Mouse (Mus musculus): Measurements from ENCODE around the gene Ucn3. TPM values are rescaled to one million over a fixed set of nuclear protein-coding genes. Genes with fewer than 3 reads are reported as not detected.

Ucn3 gene
- 0.36 and 0.69 TPM in 2 replicates for polyA plus RNA-seq (2012; rRNA removed)

GRCm38 (mm10) chr13:3945249-3945648 lies at the start of gene Ucn3:
Gene Ucn3 (minus strand): TSS chr13:3945349.

DNA sequence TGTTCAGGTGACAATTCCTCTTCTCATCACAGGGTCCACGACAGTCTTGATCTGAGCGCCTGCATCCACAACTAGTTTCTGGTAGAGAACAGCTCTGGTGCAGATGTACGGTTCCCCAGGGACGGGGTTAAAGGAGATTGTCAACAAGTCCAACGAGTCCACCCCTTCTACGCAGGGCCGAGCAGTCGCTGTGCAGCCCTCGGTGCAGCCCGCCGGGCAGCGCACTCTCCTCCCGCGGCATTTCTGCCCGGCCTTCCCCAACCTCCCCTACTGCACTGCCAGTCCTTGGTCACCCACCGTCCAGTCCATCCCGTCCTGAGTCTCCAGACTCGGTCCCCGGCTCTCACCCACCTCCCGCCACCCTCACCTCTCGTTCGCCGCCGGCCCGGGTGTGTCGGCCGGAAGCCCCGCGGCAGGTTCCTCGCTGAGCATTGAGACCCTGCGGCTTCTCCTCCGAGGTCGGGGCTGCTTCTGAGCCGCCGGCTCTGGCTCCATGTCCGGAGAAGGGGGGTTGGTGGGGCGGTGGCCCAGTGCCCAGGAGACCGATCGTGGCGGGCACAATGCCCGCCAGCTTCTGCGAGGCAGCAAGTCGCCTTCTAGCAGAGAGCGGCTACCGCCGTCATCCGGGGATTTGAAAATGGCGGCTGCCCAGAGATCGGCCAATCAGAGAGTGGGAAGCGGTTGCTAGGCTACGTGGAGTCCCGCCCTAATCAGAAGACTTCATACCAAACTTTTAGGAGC lies 27.4 kb downstream of the Ucn3 start, which contains the start of the genes Net1 and Tubal3:
Gene Net1 (minus strand): TSS at position 650 of the 741 bp plus-strand sequence.
Gene Tubal3 (plus strand): TSS at position 704 of the 741 bp plus-strand sequence.

Other genes starting within 250 kb of the Ucn3 start
- gene Calml3, start 141.0 kb downstream of the Ucn3 start, polyA plus RNA-seq (2012; rRNA removed): not detected in 2 replicates
- gene Calm4, start 107.6 kb downstream of the Ucn3 start, polyA plus RNA-seq (2012; rRNA removed): not detected in 2 replicates
- gene Calm5, start 91.2 kb downstream of the Ucn3 start, polyA plus RNA-seq (2012; rRNA removed): not detected in 2 replicates
- gene Net1, start 27.1 kb downstream of the Ucn3 start, polyA plus RNA-seq (2012; rRNA removed): 6.2 and 6.3 TPM in 2 replicates
- 0.03 TPM in 1 of 2 replicates, not detected in the other for gene Tubal3, start 27.1 kb downstream of the Ucn3 start, polyA plus RNA-seq (2012; rRNA removed)
- 0.54 and 0.84 TPM in 2 replicates for gene Akr1c14, start 103.7 kb upstream of the Ucn3 start, polyA plus RNA-seq (2012; rRNA removed)
- gene Akr1c18, start 205.3 kb upstream of the Ucn3 start, polyA plus RNA-seq (2012; rRNA removed): 0.13 and 0.23 TPM in 2 replicates
- gene Akr1c13, start 245.8 kb upstream of the Ucn3 start, polyA plus RNA-seq (2012; rRNA removed): 0.84 and 0.90 TPM in 2 replicates

Measured in central nervous system, embryonic 18 days (tissue).